Mouse (Mus musculus): ENCODE results near the gene Creb3l1.

Gene Creb3l1

GRCm38 (mm10) chr2:92041538-92041937 lies 17.2 kb upstream of the Creb3l1 start:
- in situ Hi-C loops (cut with MboI; ENCODE audit: low sequenced_read_pairs), result no loop called here

GRCm38 (mm10) chr2:92034273-92034672 lies 10.0 kb upstream of the Creb3l1 start:
- in situ Hi-C loops (cut with MboI; ENCODE audit: low sequenced_read_pairs), result no loop called here

GRCm38 (mm10) chr2:92030554-92030953 lies 6.3 kb upstream of the Creb3l1 start:
- in situ Hi-C loops (cut with MboI; ENCODE audit: low sequenced_read_pairs), result no loop called here

- in situ Hi-C loops (cut with MboI; ENCODE audit: low sequenced_read_pairs), result no loop called here
Observed at GRCm38 (mm10) chr2:92029387-92030133, 5.3 kb upstream of the Creb3l1 start.

- in situ Hi-C loops (cut with MboI; ENCODE audit: low sequenced_read_pairs), result no loop called here
Observed at GRCm38 (mm10) chr2:92027811-92028590, 3.7 kb upstream of the Creb3l1 start.

GRCm38 (mm10) chr2:92025966-92026365 lies 1.7 kb upstream of the Creb3l1 start:
- in situ Hi-C loops (cut with MboI; ENCODE audit: low sequenced_read_pairs), result no loop called here

- in situ Hi-C loops (cut with MboI; ENCODE audit: low sequenced_read_pairs), result no loop called here
Observed at GRCm38 (mm10) chr2:92025202-92025601, 900 bp upstream of the Creb3l1 start.

- in situ Hi-C loops (cut with MboI; ENCODE audit: low sequenced_read_pairs), result no loop called here
Observed at GRCm38 (mm10) chr2:92023362-92024273, 684 bp downstream of the Creb3l1 start.

- in situ Hi-C loops (cut with MboI; ENCODE audit: low sequenced_read_pairs), result no loop called here
Observed at GRCm38 (mm10) chr2:92020676-92021265, 3.5 kb downstream of the Creb3l1 start.

GRCm38 (mm10) chr2:92017440-92017839 lies 6.9 kb downstream of the Creb3l1 start:
- in situ Hi-C loops (cut with MboI; ENCODE audit: low sequenced_read_pairs), result no loop called here

GRCm38 (mm10) chr2:92016981-92017380 lies 7.3 kb downstream of the Creb3l1 start:
- in situ Hi-C loops (cut with MboI; ENCODE audit: low sequenced_read_pairs), result no loop called here

GRCm38 (mm10) chr2:92014891-92015290 lies 9.4 kb downstream of the Creb3l1 start:
- in situ Hi-C loops (cut with MboI; ENCODE audit: low sequenced_read_pairs), result no loop called here

GRCm38 (mm10) chr2:92014248-92014647 lies 10.1 kb downstream of the Creb3l1 start:
- in situ Hi-C loops (cut with MboI; ENCODE audit: low sequenced_read_pairs), result no loop called here

- in situ Hi-C loops (cut with MboI; ENCODE audit: low sequenced_read_pairs), result no loop called here
Observed at GRCm38 (mm10) chr2:92012768-92013445, 11.4 kb downstream of the Creb3l1 start.

- in situ Hi-C loops (cut with MboI; ENCODE audit: low sequenced_read_pairs), result no loop called here
Observed at GRCm38 (mm10) chr2:92011424-92012353, 12.6 kb downstream of the Creb3l1 start.

- in situ Hi-C loops (cut with MboI; ENCODE audit: low sequenced_read_pairs), result no loop called here
Observed at GRCm38 (mm10) chr2:92008623-92009404, 15.5 kb downstream of the Creb3l1 start.

- in situ Hi-C loops (cut with MboI; ENCODE audit: low sequenced_read_pairs), result no loop called here
Observed at GRCm38 (mm10) chr2:92007933-92008622, 16.2 kb downstream of the Creb3l1 start.

Measured in CH12F3 (cell line).